Mouse (Mus musculus) limb, embryonic 15.5 days (tissue): ENCODE data around the gene Fut9. TPM values are rescaled to one million over a fixed set of nuclear protein-coding genes. Genes with fewer than 3 reads are reported as not detected.
A peak's percentile ranks its signal among the peaks of the same experiment; 100 is the strongest.

ENCODE experiments used
- ATAC-seq: fragments of 200-750 bp; cut with Nextera tagmentation; 2 replicates; pipeline ENCODE4 v1.8.0; 2017; ENCODE audit warnings: low read depth, moderate TSS enrichment; ENCODE audit not compliant: insufficient number of reproducible peaks, low FRiP score, low TSS enrichment
- H3K27ac ChIP-seq: fragments of 300-500 bp; sonication (generic); 2 replicates; pipeline ENCODE4 v1.5.1; 2015; ENCODE audit warnings: moderate library complexity, mild to moderate bottlenecking, inconsistent platforms
- H3K27me3 ChIP-seq: fragments of 300-500 bp; sonication (generic); 2 replicates; pipeline ENCODE4 v1.6.1; 2015; ENCODE audit warnings: inconsistent platforms
- H3K36me3 ChIP-seq: fragments of 300-500 bp; sonication (generic); 2 replicates; pipeline ENCODE4 v1.6.1; 2015; ENCODE audit warnings: inconsistent platforms
- H3K4me1 ChIP-seq: fragments of 300-500 bp; sonication (generic); 2 replicates; pipeline ENCODE4 v1.6.1; 2015; ENCODE audit warnings: inconsistent platforms
- H3K4me2 ChIP-seq: fragments of 300-500 bp; sonication (generic); 2 replicates; pipeline ENCODE4 v1.6.1; 2015; ENCODE audit warnings: mild to moderate bottlenecking, inconsistent platforms
- H3K4me3 ChIP-seq: fragments of 300-500 bp; sonication (generic); 2 replicates; pipeline ENCODE4 v1.5.1; 2015; ENCODE audit warnings: mild to moderate bottlenecking, inconsistent platforms
- H3K9ac ChIP-seq: fragments of 300-500 bp; sonication (generic); 2 replicates; pipeline ENCODE4 v1.6.1; 2015; ENCODE audit warnings: inconsistent platforms
- H3K9me3 ChIP-seq: fragments of 300-500 bp; sonication (generic); 2 replicates; pipeline ENCODE4 v1.6.1; 2016; ENCODE audit warnings: inconsistent platforms
- WGBS: fragments of 180-500 bp; shearing (Covaris S2); methylation state at CpG from one replicate; pipeline ENCODE4 v1.1.7; 2015; 5-methylcytosine and 5-hydroxymethylcytosine counted together
- polyA plus RNA-seq: library from polyadenylated mRNA; unstranded; fragments of >200 nt; fragmentation: Nextera tagmentation; extraction: Ambion mirVana; gene quantifications from 2 replicates; pipeline ENCODE4 v1.2.1, GENCODE M21; 2015

The Fut9 gene
- polyA plus RNA-seq = 0.31 and 0.34 TPM in 2 replicates

GRCm38 (mm10) chr4:25799476-25800283, at the start of gene Fut9:
TSS of gene Fut9 (minus strand) at chr4:25800244.
- peak within 1 kb of the TSS; percentile 47 for H3K4me3 ChIP-seq
- H3K36me3 ChIP-seq = no peaks in the 10 kb centered on the region
- WGBS = under 1% methylated on average over 52 of the region's 52 CpGs
- H3K4me2 ChIP-seq = peak within 1 kb of the TSS; percentile 91
- peaks cover 14% of the 10 kb centered on the region for H3K4me1 ChIP-seq
- peaks cover 17% of the 10 kb centered on the region for H3K27me3 ChIP-seq
- no peak within 1 kb of the TSS for H3K27ac ChIP-seq
- ATAC-seq = 0 out of 2 replicates have a peak, but pooled peaks have one; percentile 30
- H3K9me3 ChIP-seq = no peaks in the 10 kb centered on the region
- H3K9ac ChIP-seq = no peak within 1 kb of the TSS

- Histone ChIP-seq H3K27me3 (no peaks in the 10 kb centered on the region), H3K4me2 (no peak overlapping the region), H3K36me3 (no peaks in the 10 kb centered on the region), H3K9me3 (no peaks in the 10 kb centered on the region), H3K4me1 (no peaks in the 10 kb centered on the region), H3K27ac (no peak overlapping the region), H3K4me3 (no peak overlapping the region), H3K9ac (no peak overlapping the region)
- ATAC-seq = 0 out of 2 replicates have a peak, but pooled peaks have one; percentile 30
- WGBS = 82% methylated on average over 7 of the region's 7 CpGs
Observed at GRCm38 (mm10) chr4:25815783-25816182, 15.7 kb upstream of the Fut9 start.

GRCm38 (mm10) chr4:25813340-25813739, 13.3 kb upstream of the Fut9 start:
- Histone ChIP-seq H3K27me3 (no peaks in the 10 kb centered on the region), H3K9me3 (no peaks in the 10 kb centered on the region), H3K27ac (no peak overlapping the region), H3K4me2 (no peak overlapping the region), H3K4me1 (no peaks in the 10 kb centered on the region), H3K36me3 (no peaks in the 10 kb centered on the region), H3K9ac (no peak overlapping the region), H3K4me3 (no peak overlapping the region)
- no peak for ATAC-seq
- WGBS = 75% methylated on average over 1 of the region's 1 CpGs

GRCm38 (mm10) chr4:25810058-25810457, 10.0 kb upstream of the Fut9 start:
- no peaks in the 10 kb centered on the region for H3K36me3 ChIP-seq
- WGBS = 74% methylated on average over 1 of the region's 1 CpGs
- no peak for ATAC-seq
- H3K9ac ChIP-seq = no peak overlapping the region
- no peak overlapping the region for H3K27ac ChIP-seq
- no peak overlapping the region for H3K4me2 ChIP-seq
- no peaks in the 10 kb centered on the region for H3K9me3 ChIP-seq
- no peaks in the 10 kb centered on the region for H3K4me1 ChIP-seq
- no peaks in the 10 kb centered on the region for H3K27me3 ChIP-seq
- no peak overlapping the region for H3K4me3 ChIP-seq

DNA sequence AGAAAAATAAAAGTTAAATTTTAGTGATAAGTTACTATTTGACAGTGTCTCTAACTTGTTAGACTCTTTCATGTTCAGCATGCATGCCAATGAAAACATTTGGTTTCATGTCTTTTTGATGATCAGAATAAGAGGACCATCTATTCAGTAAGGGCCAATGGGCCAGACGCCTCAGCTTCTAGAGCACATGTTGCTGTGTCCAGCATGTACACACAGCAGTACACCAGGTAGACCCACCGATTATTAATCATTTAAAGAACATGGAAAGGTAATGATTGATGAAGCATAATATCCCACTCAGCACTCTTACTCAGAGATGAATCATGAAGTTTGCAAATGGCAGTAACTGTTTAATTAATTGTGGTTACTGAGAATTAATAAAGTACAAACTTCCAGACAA, 1.7 kb upstream of the Fut9 start:
- no peak overlapping the region for H3K4me2 ChIP-seq
- H3K9ac ChIP-seq = no peak overlapping the region
- no peak for ATAC-seq
- no peak overlapping the region for H3K4me3 ChIP-seq
- no peaks in the 10 kb centered on the region for H3K9me3 ChIP-seq
- 88% methylated on average over 2 of the region's 2 CpGs for WGBS
- peaks cover 17% of the 10 kb centered on the region for H3K27me3 ChIP-seq
- H3K27ac ChIP-seq = no peak overlapping the region
- H3K4me1 ChIP-seq = peaks cover 14% of the 10 kb centered on the region
- H3K36me3 ChIP-seq = no peaks in the 10 kb centered on the region

DNA sequence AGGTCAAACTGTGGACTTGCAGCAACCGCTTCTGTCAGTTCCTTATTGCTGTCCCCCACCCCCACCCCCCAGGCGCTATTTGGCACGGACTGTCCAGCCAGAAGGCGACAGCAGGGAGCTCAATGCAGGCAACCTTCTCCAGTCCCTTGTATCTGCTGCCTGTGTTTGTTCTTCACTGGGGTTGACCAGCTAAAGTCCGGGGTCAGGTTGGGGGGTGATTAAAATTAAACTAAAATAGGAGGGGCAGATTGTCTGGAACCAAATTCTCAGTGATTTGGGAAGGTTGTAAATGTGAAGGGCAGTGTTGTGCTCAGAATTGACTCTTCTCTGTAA, 206 bp upstream of the Fut9 start:
- Histone ChIP-seq H3K27me3 (peaks cover 17% of the 10 kb centered on the region), H3K36me3 (no peaks in the 10 kb centered on the region), H3K4me2 (peak overlapping the region; percentile 91), H3K4me1 (peaks cover 14% of the 10 kb centered on the region), H3K9ac (no peak overlapping the region), H3K4me3 (peak overlapping the region; percentile 47), H3K9me3 (no peaks in the 10 kb centered on the region), H3K27ac (no peak overlapping the region)
- WGBS = 2% methylated on average over 5 of the region's 5 CpGs
- no peak for ATAC-seq

GRCm38 (mm10) chr4:25799051-25799475, 981 bp downstream of the Fut9 start:
- H3K4me3 ChIP-seq = peak overlapping the region; percentile 47
- no peak overlapping the region for H3K9ac ChIP-seq
- H3K4me2 ChIP-seq = peak overlapping the region; percentile 91
- peaks cover 14% of the 10 kb centered on the region for H3K4me1 ChIP-seq
- no peaks in the 10 kb centered on the region for H3K9me3 ChIP-seq
- no peaks in the 10 kb centered on the region for H3K36me3 ChIP-seq
- 1% methylated on average over 7 of the region's 7 CpGs for WGBS
- peaks cover 17% of the 10 kb centered on the region for H3K27me3 ChIP-seq
- no peak for ATAC-seq
- no peak overlapping the region for H3K27ac ChIP-seq

DNA sequence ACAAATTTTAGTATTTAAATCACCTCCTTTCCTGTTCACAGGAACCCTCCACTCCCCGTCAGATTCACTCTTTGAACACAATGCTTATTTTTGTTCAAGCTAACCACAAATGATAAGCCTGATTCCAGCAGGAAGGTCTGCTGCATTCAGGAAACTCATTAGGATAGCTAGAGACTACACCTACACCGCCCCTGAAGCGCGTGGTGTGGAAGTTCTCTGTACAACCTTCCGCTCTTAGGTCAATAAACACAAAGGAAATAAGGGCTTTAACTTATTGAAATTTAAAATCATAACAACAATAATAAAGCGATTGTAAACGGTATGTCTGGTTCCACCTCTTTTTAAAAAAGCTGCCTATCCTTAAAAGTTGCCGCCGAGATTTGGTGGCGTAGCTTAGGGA, 1.6 kb downstream of the Fut9 start:
- H3K4me2 ChIP-seq = peak overlapping the region; percentile 91; the same call in 1 of the 2 replicates

GRCm38 (mm10) chr4:25796149-25796548, 3.9 kb downstream of the Fut9 start:
- WGBS = 38% methylated on average over 3 of the region's 3 CpGs
- Histone ChIP-seq H3K27ac (no peak overlapping the region), H3K4me1 (peaks cover 14% of the 10 kb centered on the region), H3K4me3 (no peak overlapping the region), H3K36me3 (no peaks in the 10 kb centered on the region), H3K4me2 (no peak overlapping the region), H3K9me3 (no peaks in the 10 kb centered on the region), H3K27me3 (peaks cover 17% of the 10 kb centered on the region), H3K9ac (no peak overlapping the region)
- ATAC-seq = no peak

More for the DNA sequence above, 1.6 kb downstream of the Fut9 start:
- ATAC-seq = no peak
- Histone ChIP-seq H3K4me3 (peak overlapping the region; percentile 47; the same call in 1 of the 2 replicates), H3K4me1 (peaks cover 14% of the 10 kb centered on the region), H3K9me3 (no peaks in the 10 kb centered on the region), H3K9ac (no peak overlapping the region), H3K27me3 (peaks cover 17% of the 10 kb centered on the region), H3K27ac (no peak overlapping the region), H3K36me3 (no peaks in the 10 kb centered on the region)
- WGBS = 29% methylated on average over 10 of the region's 10 CpGs

DNA sequence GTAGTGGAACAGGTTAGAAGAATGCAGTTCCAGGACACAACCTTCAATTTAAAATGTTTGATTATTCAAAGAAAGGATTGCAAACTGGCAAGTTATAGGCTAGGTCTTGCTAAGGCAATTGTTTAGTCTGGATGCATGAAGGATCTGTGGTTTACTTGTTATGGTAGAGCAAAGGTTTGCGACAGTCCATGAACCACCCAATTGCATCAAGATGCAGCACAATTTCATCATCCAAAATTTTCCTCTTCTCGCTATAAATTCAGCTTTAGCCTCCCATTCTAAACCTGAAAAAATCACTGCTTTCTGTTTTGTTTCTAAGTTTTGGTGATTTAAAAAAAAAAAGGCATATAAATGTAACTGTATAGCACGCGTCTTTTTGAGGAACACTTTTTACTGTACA, 14.8 kb downstream of the Fut9 start:
- Histone ChIP-seq H3K9ac (no peak overlapping the region), H3K27me3 (no peaks in the 10 kb centered on the region), H3K27ac (no peak overlapping the region), H3K4me2 (no peak overlapping the region), H3K4me1 (no peaks in the 10 kb centered on the region), H3K9me3 (no peaks in the 10 kb centered on the region), H3K4me3 (no peak overlapping the region), H3K36me3 (no peaks in the 10 kb centered on the region)
- whole genome bisulfite sequencing = 93% methylated on average over 4 of the region's 4 CpGs
- no peak for ATAC-seq

- Histone ChIP-seq H3K4me3 (no peak overlapping the region), H3K36me3 (no peaks in the 10 kb centered on the region)
Observed at GRCm38 (mm10) chr4:25768657-25769056, 31.4 kb downstream of the Fut9 start.

DNA sequence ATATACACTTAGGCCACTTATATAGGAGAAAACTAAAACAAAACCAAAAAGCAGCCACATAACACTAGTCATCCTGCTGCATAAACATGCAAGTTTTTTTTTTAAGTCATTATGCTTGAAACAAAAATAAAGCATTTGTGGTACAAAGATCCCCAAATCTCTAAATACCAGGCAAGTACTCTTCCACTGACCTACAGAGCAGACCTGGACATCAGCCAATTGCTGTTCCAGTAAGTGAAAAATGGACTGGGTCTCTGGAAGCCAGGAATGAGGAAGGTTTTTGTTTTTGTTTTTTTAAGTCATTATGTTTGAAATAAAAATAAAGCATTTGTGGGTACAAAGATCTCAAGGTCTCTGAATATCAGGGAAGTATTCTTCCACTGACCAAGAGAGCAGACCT, 37.0 kb downstream of the Fut9 start:
- Histone ChIP-seq H3K4me1 (no peaks in the 10 kb centered on the region), H3K27me3 (no peaks in the 10 kb centered on the region), H3K9me3 (no peaks in the 10 kb centered on the region), H3K9ac (no peak overlapping the region), H3K4me2 (no peak overlapping the region), H3K36me3 (no peaks in the 10 kb centered on the region), H3K4me3 (no peak overlapping the region), H3K27ac (no peak overlapping the region)
- ATAC-seq = no peak

More at GRCm38 (mm10) chr4:25768657-25769056, 31.4 kb downstream of the Fut9 start:
- H3K4me2 ChIP-seq = no peak overlapping the region
- 49% methylated on average over 3 of the region's 3 CpGs for WGBS
- no peaks in the 10 kb centered on the region for H3K4me1 ChIP-seq
- no peaks in the 10 kb centered on the region for H3K27me3 ChIP-seq
- H3K9me3 ChIP-seq = no peaks in the 10 kb centered on the region
- ATAC-seq = no peak
- no peak overlapping the region for H3K27ac ChIP-seq
- no peak overlapping the region for H3K9ac ChIP-seq
